Mouse (Mus musculus) brain, embryonic 18.5 days (tissue): Measurements from ENCODE around the gene Kctd7.

Source experiments
- DNase-seq: peaks from one replicate; pipeline ENCODE4 v3.0.0-alpha.2; 2012; ENCODE audit warnings: low read depth, low spot score

The Kctd7 gene

GRCm38 (mm10) chr5:130143101-130143500, 1.6 kb upstream of the Kctd7 start:
- DNase-seq = no peak

GRCm38 (mm10) chr5:130143977-130144333, 706 bp upstream of the Kctd7 start:
- peak; percentile 61 for DNase-seq

GRCm38 (mm10) chr5:130145961-130146360, 1.3 kb downstream of the Kctd7 start:
- DNase-seq = no peak

- DNase-seq = no peak
These were observed 5.2 kb downstream of the Kctd7 start for GRCm38 (mm10) chr5:130149726-130150310.

GRCm38 (mm10) chr5:130154286-130154685, 9.6 kb downstream of the Kctd7 start:
- DNase-seq = no peak

- DNase-seq = no peak
These were observed 13.9 kb downstream of the Kctd7 start for GRCm38 (mm10) chr5:130158545-130158944.

- no peak for DNase-seq
These were observed 15.1 kb downstream of the Kctd7 start for GRCm38 (mm10) chr5:130159761-130160201.

- no peak for DNase-seq
These were observed 19.0 kb downstream of the Kctd7 start for GRCm38 (mm10) chr5:130163670-130164069.

- DNase-seq = no peak
These were observed 20.6 kb downstream of the Kctd7 start for GRCm38 (mm10) chr5:130165213-130165612.

- no peak for DNase-seq
These were observed 24.4 kb downstream of the Kctd7 start for GRCm38 (mm10) chr5:130169109-130169508.

GRCm38 (mm10) chr5:130170666-130171422, 26.2 kb downstream of the Kctd7 start:
- DNase-seq = no peak

- peak; percentile 65 for DNase-seq
These were observed 26.8 kb downstream of the Kctd7 start, which contains the start of gene Rabgef1 for GRCm38 (mm10) chr5:130171423-130171954. Gene Rabgef1 (plus strand): TSS chr5:130171798.

GRCm38 (mm10) chr5:130171956-130172601, 27.4 kb downstream of the Kctd7 start:
- DNase-seq = no peak

GRCm38 (mm10) chr5:130173012-130173411, 28.4 kb downstream of the Kctd7 start:
- no peak for DNase-seq

- no peak for DNase-seq
These were observed 33.2 kb downstream of the Kctd7 start for GRCm38 (mm10) chr5:130177871-130178270.

GRCm38 (mm10) chr5:130180362-130180761, 35.7 kb downstream of the Kctd7 start:
- no peak for DNase-seq

GRCm38 (mm10) chr5:130181740-130182540, 37.3 kb downstream of the Kctd7 start:
- no peak for DNase-seq

GRCm38 (mm10) chr5:130182541-130182821, 37.8 kb downstream of the Kctd7 start:
- DNase-seq = no peak

GRCm38 (mm10) chr5:130184193-130184856, 39.7 kb downstream of the Kctd7 start:
- no peak for DNase-seq

GRCm38 (mm10) chr5:130185312-130185711, 40.7 kb downstream of the Kctd7 start:
- DNase-seq = no peak

- DNase-seq = no peak
These were observed 42.7 kb downstream of the Kctd7 start for GRCm38 (mm10) chr5:130187383-130187782.
